Mouse (Mus musculus): ENCODE data around the gene Epb41l1.
"Not testable (repeated sequence)": the region's sequence is repeated elsewhere in the genome, so short reads cannot be mapped to it uniquely, and the experiment has no call there.

Epb41l1 gene

DNA sequence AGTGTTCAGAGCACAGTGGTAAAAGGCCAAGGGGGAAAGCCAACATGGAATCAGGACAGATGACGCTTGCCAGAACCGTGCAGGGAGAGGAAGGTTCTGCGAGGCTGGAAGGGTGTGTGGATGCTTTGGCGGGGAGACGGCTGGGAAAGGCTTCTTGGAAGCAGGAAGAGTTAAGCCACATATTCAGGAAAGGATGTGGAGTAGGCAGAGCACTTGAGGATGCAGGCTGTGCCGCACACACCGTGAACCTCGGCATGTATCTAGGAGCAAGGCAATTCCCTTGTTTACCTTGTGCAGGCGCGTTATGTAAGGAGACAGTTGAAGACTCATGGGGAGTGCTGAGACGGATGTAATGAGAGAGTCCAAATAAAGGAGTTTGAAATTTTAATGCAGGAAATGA lies 69.5 kb downstream of the Epb41l1 start:
- no peak for DNase-seq

DNA sequence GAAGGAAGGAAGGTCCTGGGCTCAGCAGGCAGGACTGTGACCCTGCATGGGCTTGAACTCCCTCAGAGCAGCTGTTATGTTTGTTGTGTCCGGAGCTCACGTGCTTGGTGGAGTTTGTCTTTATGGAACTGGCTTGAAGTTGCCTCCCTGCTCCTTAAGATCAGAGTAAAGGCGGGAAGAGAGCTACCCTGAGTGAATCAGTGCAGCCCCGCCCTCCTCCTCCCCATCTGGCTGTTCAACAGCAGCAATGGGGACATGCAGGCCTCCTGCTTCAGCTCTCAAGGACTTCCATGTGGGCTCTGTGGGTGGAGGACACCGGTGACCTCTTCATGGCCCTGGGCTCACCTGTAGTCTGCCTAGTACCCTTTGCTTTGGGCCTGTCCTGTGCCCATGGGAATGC lies 71.1 kb downstream of the Epb41l1 start:
- no peak for DNase-seq

DNA sequence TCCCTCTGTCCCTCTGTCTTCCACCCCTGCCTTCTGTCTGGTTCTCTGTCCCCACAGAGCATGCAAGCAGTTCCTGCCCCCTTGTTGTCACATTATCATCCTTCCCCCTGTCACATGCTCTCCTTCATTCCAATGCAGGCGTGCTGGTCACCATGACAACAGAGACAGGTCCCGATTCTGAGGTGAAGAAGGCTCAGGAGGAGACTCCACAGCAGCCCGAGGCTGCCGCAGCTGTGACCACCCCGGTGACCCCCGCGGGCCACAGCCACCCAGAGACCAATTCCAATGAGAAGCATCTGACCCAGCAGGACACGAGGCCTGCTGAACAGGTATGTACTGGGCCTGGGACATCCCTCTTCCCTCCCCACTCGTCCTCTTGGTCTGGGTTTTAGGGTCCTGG lies 73.1 kb downstream of the Epb41l1 start:
- DNase-seq, result no peak

DNA sequence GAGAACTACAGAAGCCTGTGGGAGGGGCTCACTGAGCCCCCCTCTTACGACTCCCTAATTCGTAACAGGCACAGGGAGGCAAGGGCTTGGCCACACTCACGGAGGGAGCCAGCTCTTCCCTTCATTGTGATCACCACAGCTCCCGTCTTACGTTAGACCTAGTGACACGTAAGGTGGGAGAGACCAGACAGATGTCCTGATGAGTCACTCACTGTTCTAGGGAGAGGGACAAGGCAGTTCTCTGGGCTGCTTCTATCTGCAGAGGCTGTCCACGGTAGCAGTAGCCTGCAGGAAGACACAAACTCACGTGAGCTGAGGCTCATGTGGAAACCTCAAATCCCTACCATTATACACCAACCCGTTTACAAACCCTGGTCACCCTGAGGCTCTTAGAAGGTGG lies 73.8 kb downstream of the Epb41l1 start:
- DNase-seq, result no peak

DNA sequence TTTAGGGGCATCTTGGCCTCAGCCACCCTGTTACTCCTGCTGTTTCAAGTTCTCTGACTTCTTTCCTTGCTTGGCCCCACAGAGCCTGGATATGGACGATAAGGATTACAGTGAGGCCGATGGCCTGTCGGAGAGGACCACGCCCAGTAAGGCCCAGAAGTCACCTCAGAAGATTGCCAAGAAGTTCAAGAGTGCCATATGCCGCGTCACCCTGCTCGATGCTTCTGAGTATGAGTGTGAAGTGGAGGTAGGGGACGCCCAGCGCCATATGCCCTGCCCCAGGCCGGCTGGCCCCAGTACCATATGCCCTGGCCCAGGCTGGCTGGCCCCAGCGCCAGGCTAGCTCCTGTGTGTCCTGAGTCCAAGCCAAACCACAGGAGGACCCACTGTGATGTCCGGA lies 74.2 kb downstream of the Epb41l1 start:
- DNase-seq, result no peak

DNA sequence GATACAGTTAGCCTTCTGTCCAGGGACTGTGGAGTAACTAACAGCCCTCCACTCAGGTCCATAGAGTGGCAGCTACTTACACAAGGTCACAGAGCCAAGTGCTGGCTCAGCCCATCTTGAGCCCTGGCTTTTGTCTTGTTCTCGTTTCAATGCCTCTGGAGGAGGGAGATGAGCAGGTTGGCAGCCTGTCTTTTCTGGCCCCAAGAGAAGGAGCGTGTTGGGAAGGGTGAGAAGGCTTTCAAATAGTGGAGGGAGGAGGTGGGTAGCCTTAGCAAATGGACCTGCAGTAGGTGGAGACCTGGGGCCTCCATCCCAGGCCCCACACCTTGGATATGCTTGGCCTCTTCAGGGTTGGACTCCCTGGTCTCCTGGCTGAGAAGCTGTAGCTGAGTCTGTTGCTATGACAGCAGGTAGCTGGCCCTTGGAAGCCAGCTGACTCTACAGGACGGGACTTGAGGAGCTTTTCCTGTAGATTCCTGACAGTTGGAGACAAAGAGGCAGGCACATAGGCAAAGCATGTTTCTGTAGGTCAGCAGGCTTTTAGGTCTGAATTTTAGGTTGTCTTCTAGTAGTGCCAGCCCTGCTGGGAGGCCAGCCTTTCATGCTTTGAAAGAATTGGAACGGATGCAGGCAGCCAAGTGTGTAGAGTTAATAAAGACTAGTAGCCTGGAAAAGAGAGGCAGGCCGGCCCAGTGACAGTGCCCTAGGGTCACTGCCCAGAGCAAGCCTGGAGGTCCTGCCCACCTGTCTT lies 76.3 kb downstream of the Epb41l1 start:
- DNase-seq, result no peak

DNA sequence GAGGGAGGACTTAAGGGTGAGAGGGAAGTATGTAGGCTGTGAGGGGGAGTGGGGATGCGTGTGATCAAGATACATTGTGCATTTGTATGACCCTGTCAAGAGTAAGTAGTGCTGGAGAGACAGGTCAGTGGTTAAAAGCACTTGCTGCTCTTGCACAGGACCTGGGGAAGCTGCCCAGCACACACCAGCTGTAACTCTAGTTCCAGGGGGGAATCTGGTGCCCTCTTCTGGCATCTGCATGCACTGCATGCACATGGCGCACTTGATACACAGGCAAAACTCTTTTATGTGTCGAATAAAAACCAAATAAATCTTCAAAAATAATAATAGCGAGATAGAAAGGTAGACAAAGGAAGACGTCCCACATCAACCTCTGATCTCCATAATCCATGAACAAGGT lies 77.2 kb downstream of the Epb41l1 start:
- DNase-seq, result peak; percentile 79

DNA sequence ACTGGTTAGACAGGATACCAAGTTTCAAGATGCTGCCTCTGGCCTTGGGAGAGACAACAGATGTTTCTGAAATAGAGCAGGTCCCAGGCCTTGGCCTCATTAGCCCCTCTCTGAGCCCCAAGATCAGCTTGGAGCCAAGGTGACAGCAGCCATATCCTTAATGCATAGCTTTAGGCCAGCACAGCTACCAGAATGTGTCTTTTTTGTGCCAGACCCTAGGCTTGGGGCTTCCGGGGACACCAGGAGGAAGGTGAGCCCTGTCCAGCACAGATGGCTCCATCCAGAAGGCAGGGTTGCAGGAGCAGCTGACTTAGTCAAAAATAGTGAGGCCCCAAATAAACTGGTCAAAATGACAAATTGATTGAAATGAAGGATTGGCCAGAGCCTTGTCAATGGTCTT lies 80.3 kb downstream of the Epb41l1 start:
- DNase-seq, result no peak

DNA sequence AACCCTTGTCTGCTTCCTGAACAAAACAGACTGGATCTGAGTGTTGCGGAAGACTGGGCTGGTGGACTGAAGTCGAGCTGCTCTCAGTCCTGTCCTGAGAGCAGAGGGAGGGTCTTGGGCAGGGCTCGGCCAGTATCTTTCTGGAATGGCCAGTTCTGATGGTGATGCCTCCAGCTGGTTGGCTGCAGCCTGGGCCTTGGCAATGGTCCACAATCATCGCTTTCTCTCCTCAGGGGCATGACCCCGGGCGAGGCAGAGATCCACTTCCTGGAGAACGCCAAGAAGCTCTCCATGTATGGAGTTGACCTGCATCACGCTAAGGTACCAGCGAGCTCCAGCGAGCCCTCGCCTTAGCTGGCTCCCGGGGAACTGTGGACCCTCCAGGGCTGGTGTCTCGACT lies 84.8 kb downstream of the Epb41l1 start:
- no peak for DNase-seq

DNA sequence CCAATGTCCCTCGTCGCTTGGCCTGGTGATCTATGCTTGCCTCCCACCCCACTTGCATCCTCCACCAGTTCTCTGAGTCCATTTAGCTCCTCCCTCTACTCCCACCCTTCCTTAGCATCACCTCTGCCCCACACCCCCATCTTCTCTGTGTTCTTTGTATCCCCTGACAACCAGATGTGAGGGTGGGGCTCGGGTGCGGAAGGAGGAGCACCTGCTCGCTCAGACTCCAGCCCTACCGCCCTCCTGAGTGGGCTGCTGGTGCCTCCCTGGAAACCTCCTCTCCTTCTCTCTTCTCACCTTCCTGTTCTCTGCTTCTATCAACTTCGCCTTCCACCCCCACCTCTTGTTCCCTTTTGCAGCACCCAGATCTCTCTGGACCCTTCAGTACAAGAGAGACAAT lies 91.3 kb downstream of the Epb41l1 start:
- no peak for DNase-seq

DNA sequence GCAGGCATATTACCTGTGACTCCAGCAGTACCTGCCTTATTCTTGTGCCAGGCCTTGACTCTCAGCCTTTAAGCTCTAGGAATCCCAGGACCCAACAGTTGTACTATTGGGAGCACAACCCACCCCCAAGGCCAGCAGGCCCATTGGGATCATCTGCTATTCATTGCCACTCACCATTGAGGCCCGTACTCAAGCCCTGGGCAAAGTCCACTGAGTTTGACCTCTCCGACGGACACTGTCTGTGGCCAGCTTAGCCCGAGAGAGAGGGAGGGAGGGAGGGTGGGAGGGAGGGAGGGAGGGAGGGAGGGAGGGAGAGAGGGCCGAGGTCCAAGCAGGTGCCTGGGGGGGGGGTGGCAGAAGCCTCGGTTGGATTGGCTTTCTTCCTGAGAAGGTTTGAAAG lies 91.9 kb downstream of the Epb41l1 start:
- no peak for DNase-seq

DNA sequence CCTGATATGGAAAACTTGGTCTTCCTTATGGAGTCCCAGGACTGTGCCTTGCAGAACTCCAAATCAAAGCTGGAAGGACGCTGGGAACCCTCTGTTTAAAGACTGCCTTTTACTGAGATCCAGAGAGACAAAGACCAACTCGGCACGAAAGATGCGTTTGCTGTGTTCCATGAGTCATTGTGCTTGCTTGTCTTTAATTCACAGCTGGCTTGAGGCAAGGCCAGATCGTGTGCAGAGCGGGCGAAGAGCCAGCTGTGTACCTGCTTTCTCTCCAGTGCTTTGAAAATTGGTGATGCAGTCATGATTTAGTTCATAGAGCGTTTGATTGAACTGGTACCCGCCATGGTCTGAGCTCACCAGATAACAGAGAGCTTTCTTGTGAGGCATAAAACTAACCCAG lies 94.4 kb downstream of the Epb41l1 start:
- DNase-seq, result no peak

DNA sequence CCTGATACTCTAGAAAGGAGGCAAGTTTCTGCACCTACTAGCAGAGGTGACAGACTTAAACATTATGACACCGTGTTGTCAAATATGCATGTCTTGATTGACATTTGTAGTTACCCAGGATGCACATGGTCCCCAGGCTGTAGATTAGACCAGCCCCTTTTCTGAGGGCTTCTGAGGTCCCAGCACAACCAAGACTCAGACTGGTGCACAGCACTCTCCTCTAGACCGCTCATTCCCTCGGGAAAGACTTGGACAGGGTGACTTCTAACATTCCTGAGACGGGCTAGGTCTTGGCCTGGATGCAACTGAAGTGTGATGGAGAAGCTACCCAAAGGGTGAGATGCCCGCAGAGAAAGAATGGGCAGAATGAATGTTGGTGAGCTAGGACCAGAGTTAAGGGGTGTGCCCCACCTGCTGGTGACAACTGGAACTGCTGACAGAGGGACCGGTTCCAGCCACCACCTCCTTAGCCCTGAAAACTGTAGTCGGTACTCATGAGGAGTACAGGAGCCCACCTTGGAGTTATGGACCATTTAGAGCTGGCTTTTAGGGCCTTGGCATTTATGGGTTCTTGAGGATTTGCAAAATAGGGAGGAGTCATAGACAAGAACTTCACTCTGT lies 95.0 kb downstream of the Epb41l1 start:
- peak; percentile 89 for DNase-seq

DNA sequence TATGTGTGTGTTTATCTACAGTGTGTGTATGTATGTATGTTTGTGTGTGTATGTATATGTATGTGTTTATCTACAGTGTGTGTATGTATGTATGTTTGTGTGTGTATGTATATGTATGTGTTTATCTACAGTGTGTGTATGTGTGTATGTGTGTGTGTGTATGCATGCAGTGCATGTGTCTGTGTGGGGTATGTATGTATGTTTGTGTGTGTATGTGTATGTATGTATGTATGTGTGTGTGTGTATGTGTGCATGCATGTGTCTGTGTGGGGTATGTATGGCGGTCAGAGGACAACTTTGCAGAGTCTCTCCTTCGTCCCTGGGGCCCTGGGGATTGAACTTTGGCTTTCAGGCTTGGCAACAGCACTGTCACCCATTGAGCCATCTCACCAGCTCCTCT lies 96.0 kb downstream of the Epb41l1 start:
- DNase-seq, result not testable (repeated sequence)

DNA sequence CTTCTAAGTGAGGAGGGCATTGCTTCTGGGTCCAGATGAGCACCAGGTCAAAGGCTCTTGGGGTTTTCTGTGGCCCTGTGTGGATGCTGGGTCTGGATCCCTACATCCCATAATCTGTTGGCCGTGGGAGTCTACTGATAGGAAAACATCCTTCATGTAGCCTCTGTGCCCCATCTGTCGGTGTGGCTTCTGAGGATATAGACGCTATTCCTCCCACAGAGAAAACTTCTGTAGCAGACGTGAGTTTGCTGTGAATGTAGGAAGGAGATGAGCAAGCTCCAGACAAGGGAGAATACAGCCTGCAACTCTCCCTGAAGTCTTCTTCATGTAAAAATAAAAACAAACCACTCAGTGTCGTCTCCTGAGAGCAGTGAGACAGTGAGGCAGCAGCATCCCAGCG lies 97.6 kb downstream of the Epb41l1 start:
- DNase-seq, result no peak

DNA sequence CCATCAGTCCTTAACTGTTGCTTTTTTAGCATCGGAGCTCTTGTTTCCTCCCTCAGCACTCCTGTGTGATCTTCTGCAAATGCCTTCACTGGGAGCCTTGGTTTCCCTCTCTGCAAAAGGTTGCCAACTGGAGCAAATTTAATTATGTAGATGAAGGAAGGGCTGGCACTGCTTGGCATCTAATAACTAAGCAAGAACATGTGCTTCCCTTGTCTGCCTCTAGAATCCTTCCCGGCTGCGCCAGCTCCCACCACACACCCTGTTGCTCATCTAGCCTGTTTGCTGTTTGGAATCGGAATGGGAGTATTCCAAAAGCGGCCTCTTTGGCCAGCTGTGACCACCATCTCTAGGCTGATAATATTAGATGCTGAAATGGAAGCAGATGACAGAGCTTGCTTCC lies 98.9 kb downstream of the Epb41l1 start:
- no peak for DNase-seq

DNA sequence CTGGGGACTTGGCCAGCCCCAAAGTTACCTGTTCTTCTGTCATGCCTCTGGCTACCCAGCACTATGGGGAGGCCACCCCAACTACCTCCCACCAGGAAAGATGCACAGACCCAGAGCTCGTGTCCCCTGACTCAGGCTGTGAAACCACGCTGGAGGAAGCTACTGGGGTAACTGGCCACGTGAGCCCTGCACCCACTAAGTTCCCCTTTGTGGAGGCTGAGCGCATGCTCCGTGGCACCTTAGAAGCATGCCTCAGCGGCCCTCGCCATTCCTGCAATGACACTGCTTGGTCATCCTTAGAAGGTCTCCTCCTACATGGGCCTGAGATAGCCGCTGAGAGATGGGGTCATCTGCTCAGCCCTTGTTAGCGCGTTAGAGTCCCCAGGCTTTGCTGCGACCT lies 102.3 kb downstream of the Epb41l1 start:
- DNase-seq, result no peak

DNA sequence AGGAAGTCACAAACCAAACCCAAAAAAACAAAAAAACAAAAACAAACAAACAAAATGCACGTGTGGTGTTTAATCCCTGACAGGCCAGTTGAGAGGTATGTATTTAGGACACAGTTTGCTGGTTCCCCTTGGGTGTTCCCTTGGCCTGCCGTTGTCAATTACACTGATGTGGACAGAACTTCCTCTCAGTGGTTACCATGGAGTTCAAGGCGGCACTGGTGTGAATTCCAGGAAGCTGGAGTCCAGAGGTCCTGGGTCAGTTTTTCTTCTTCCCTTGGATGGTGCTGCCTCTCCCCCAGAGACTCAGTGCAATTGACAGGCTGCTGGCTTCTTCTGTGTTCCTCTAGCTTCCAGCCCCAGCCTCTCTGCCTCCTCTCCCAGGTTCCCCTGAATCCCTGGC lies 103.4 kb downstream of the Epb41l1 start:
- no peak for DNase-seq

DNA sequence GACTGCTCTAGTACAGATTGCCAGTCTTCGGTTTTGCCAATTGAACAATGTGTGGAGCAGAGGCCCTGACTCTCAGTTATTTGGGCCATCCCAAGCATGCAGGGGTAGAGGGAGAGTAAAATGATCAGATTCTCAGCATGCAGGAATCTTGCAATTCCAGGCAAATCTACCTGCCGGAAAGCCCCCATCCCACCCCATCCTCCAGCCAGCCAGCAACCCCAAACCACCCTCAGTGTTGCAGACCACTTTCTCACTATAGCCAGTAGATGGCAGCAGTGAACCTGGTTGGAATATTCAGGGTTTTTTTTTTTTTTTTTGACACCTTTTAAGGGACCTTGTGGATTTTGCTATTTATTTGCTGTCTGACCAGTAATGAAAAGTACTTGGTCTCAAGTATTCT lies 109.0 kb downstream of the Epb41l1 start:
- no peak for DNase-seq

DNA sequence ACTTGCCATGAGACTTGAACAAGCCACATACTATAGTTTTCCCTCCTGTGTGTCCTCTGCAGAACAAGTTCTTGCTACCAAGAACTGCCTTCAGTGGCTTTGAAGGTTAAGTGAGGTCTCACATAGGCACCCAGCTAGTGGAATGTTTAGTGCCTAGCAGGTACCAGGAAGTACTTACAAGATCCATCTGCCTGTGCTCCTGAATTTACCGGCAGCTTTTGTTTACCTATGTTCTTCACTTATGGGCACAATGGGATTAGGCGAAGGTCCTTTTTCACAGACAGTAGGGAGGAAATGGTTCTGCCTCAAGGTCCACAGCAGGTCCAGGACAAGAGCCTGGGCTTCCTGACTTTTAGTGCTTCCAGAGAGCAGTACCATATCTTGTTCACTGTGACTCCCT lies 112.5 kb downstream of the Epb41l1 start:
- no peak for DNase-seq

DNA sequence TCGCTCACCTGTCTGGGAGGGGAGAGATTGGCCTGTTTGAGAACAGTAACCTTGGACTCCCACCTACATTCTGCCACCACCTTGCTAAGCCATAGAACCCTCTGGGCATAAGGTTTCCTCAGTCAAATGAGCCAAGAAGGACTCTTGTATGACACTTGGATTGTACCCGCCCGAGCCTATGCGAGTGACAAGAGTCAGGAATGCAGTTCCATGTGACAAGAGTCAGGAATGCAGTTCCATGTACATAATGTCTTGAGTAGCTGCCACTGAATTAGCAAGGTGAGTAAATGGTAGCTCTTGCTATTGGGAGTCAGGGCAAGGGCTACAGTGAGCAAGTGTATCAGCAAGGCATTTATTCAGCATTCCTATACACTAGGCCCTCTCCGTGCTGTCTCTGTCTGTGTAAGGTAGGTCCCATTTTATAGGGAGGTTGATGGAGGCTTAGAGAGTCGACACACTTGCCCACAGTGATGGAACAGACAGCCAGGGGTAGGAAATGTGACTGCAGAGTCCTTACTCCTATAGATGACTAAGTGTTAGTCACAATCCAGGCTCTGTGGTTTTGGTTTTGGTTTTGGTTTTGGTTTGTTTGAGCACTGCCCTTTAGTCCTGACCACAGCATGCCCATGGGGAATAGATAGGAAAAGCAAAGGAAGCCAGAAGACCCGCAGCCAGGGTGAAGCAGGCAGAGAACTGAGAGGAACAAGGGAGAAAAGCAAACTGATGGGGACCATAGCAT lies 118.3 kb downstream of the Epb41l1 start:
- no peak for DNase-seq

DNA sequence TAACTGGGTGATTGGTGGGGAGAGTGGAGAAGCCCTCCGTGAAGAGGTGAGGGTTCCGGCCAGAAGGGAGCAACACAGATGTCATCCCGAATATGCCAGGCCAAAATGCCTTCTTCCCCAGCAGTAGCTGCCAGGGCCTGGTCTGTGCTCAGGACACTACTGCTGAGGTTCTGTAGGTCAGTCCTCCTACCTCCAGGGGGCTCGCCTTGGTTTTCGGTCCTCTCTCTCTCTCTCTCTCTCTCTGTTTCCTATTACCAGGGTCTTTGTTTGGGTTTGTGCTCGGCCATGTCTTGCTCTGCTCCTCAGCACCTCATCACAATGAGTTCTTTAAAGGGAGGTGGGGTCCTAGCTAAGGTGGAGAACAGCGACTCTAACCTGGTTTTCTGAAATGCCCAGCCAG lies 120.3 kb downstream of the Epb41l1 start:
- no peak for DNase-seq

DNA sequence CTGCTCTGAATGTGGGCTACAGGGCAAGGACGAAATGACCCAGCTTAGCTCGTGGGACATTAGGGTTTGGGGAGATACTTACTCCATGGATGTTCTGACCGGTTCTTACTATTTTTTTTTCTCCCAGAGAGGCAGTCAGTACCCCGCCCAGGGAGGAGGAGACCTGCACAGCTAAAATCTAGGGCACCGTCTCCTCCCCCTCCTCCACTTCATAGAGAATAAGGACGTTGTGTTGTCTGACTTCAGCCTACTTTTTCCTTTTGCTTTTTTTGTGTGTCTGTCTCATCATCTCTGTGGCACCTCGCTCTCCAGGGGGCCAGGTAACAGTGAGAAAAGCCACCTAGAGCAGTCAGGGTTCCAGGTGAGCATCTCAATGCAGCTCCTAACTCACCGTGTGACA lies 121.7 kb downstream of the Epb41l1 start:
- no peak for DNase-seq

DNA sequence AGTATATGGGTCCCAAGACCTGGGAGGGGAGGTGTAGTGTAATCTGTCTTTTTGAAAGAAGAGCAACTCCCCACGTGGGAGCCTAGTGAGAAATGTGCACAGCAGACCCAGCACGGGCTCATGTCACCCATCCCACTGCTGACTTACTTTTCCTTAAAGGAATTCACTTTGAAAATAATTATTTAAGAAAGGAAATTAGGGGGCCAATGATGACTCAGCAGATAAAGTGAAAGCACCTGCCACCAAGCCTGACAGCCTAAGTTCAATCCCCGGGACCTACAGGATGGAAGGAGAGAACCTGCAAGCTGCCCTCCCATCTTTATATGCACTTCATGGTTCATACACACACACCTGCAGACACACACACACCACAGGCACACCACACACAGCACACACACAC lies 123.1 kb downstream of the Epb41l1 start:
- no peak for DNase-seq
